Mouse (Mus musculus): ENCODE measurements at regions not wholly inside any gene's neighbourhood (a gene's known extent, or its start where the extent isn't known, plus 50 kb on each side); places are given as distances from the start of the nearest gene placed in this dataset.

DNA sequence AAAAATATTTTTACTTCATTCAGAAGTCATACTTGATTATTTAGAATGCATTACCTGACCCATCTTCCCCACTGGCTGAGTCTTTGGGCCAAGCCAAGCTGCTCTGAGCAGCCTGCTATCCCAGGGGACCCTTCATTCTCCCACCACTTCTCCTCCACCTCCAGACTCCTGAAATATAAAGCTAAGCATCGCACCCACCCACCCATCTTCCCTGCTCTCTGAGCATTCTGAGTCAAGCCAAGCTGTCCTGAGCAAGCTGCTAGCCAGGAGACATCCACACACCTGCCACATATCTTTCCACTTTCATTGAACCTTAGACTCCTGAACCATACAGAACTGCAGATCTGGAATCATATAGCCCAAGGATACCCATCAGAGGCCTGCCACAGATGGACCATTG lies 1456.2 kb upstream of the Adam24 start:
- no peak for DNase-seq

- DNase-seq: no peak
Observed at GRCm38 (mm10) chr8:39227239-39227638, 1447.6 kb upstream of the Adam24 start.

GRCm38 (mm10) chr8:39268970-39269497 lies 1405.8 kb upstream of the Adam24 start:
- DNase-seq: no peak

DNA sequence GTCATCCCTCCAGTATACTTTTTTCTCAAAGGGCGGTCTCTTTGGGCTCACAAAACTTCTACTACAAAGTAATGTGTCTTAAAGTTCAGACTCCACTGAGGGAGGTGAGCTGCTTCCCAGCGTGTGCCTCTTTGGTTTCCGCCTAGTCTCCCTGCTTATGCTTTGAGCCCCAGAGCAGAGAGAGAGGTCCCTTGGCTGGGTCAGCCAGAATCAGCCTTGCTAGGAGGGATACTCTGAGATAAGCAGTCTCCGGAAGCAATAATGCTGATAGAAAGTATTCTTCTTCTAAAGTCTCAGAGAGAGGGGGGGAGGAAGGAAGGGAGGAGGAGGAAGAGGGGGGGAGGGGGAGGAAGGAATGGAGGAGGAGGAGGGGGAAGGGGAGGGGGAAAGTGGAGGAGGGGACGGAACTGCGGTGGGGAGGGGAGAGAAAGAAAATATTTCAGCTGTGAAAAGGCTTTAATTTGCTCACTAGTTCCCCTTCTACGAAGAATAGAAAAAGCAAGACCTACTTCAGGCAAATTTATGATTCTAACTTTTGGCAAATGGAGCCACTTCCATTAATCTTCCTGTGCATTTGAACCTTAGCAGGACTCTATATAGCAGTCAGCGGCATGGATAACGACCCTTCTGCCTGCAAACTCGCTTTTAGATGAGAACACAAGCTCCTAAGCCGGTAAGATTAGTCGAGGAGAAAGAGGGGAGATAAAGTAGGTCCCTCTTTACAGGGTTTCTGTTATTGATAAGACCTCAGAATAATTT lies 1377.2 kb upstream of the Adam24 start:
- DNase-seq: no peak

GRCm38 (mm10) chr8:39303742-39304336 lies 1371.0 kb upstream of the Adam24 start:
- DNase-seq: no peak

GRCm38 (mm10) chr8:39313854-39314253 lies 1361.0 kb upstream of the Adam24 start:
- no peak for DNase-seq

- no peak for DNase-seq
Observed at GRCm38 (mm10) chr8:39315521-39316233, 1359.2 kb upstream of the Adam24 start.

GRCm38 (mm10) chr8:39316234-39316568 lies 1358.7 kb upstream of the Adam24 start:
- no peak for DNase-seq

DNA sequence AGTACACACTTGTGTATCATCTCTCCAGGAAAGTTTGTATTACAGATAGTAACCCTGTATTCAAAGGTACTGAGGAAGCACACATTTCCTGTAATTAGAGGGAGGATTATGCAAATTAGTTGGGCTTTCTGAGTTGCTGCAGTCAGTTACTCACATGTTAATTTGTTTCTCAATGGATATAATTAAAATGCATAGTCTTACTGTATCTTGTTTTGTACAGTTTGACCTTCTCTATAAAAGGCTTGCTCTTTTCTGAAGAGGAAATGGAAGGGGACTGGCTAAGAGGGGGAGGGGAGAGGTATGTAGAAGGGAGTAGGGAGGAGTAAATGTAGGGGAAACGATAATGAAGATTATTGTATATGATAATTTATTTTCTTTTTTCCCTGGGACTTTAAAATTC lies 1345.5 kb upstream of the Adam24 start:
- no peak for DNase-seq

DNA sequence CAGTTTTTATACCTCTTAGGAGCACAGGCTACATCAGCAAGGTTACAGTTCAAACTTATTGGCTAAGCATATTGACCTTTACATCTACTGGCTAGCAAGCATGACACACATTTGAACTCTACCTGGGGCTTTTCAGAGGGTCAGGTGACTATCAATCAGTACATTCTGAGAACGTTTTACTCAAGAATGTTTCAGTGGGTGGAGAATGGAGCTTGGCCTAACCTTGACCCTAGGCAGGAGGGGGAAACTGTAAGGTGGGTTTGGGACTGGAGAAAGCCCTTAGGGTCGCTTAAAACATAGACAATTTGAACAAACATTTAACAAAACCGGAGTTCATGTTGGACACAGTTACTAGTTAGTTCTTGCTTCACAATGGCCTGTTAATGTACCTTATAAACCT lies 1330.1 kb upstream of the Adam24 start:
- no peak for DNase-seq

- DNase-seq: no peak
Observed at GRCm38 (mm10) chr8:39346471-39346870, 1328.4 kb upstream of the Adam24 start.

GRCm38 (mm10) chr8:39348956-39349355 lies 1325.9 kb upstream of the Adam24 start:
- no peak for DNase-seq

DNA sequence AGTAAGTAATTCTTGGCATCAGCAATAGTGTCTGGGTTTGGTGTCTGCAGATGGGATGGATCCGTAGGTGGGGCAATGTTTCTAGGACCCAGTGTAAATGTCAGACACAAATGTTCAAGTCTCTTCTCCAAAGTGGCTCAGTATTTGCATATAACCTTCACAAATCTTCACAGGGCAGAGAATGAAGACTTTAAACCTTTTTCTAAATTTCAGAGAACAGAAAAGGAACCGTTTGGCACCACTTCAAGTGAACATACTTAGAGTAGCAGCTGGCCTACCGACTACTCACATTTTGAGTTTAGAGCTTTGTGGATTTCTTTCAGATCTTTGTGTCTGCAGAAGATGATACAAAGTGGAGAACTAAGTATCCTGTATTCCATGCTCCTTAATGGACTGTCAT lies 1319.5 kb upstream of the Adam24 start:
- no peak for DNase-seq

DNA sequence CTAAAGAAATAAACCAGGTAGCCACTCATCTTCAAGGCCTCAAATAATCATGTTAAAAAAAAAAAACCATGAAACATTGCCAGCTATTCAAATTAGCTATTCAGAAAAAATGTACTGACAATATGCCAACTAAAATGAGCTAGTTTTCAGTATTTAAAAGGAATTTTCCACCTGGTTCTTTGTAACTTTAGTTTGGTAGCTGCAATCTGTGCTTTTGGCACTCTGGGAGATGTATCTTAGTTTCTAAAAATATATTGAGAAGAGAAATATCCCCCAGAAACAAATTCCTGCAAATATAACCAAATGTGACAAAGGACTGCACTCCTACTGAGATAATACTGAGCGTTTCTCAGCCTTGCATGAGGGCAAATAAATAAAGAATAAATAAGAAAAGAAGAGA lies 1317.8 kb upstream of the Adam24 start:
- no peak for DNase-seq

DNA sequence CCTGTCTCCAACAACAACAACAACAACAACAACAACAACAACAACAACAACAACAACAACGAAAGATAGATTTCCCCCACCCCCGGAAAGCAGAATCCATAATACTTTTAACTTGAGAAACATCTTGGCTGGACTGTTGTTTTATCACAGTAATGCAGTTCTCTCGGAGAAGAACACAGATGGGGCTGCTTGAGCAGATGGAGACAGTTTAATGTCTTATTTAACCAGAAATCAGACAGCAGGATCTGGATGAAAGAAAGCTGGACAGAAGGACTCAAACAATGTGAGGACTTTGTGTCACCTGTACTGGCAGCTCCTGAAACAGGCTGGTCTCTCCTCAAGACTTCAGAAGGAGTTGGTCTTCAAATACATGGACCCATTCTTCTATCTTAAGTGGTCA lies 1317.0 kb upstream of the Adam24 start:
- DNase-seq: no peak

GRCm38 (mm10) chr8:39366346-39366745 lies 1308.5 kb upstream of the Adam24 start:
- peak; percentile 11 for DNase-seq
